Mouse (Mus musculus): ENCODE results near the gene Cnr1.

GRCm38 (mm10) chr4:33879944-33880343 lies 44.4 kb upstream of the Cnr1 start:
- no peak for TF ChIP-seq CTCF (IDR thresholded peaks at IDR 0.05)
- no peak for TF ChIP-seq POLR2A (IDR thresholded peaks at IDR 0.05; ENCODE audit: insufficient read depth, low read depth, low read length)
- no peak for TF ChIP-seq EP300 (IDR thresholded peaks at IDR 0.05; ENCODE audit: insufficient read depth, low read depth, low read length)

All from heart, adult 2 months (tissue).